Mouse (Mus musculus) megakaryocyte, adult 5-6 weeks (primary cell): Measurements from ENCODE around the gene 0610037L13Rik. TPM values are rescaled to one million over a fixed set of nuclear protein-coding genes. Genes with fewer than 3 reads are reported as not detected.

Experiments used
- ATAC-seq: 2 replicates; pipeline ENCODE4 v1.8.0; 2016; ENCODE audit warnings: mild to moderate bottlenecking, inconsistent platforms; ENCODE audit not compliant: poor library complexity, severe bottlenecking
- total RNA-seq, 2 experiments: library from RNA; stranded (forward) in 1 of 2; stranded (reverse) in 1 of 2; fragments of 153-499, 151-499 nt in 1 of 2; fragments of 221-1000, 200-1000 nt in 1 of 2; gene quantifications; 2 replicates each; pipeline versions ENCODE4 v1.2.3 to v1.2.4; 2015 to 2017

Gene 0610037L13Rik
- total RNA-seq (2015) = 34.7 and 36.0 TPM in 2 replicates
- 33.6 and 34.7 TPM in 2 replicates for total RNA-seq (2017)

DNA sequence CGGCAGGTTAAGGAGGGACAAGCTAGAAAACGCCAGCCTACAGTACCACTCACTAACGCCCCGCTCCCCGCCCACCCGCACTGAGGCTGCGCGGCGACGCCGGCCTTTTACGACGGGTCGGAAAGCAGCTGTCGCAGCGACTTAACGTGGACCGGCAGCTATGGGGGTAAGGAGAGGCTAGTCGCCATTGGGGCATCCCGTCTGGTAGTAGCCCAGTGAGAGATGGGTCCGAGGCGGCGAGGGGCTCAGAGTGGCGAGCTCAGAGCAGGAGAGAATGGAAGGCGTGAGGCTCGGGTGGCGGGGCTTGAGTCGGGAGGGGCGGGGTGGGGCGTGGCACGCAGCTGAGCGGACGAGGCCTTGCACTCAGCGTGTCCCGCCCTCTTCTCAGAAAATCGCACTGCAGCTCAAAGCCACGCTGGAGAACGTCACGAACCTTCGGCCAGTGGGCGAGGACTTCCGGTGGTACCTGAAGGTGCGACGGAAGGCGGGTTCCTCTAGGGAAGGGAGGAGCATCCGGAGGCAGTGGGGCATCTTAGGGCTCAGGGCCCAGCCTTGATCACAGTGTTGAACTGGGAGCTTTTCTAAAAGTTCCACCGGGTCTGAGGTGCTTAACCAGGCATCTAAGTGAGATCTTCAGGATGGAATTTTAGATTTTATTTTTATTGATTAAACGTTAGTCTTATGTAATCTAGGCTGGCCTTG, at the start of gene 0610037L13Rik:
TSS of gene 0610037L13Rik (plus strand) at position 83 of the 702 bp plus-strand sequence.
- ATAC-seq = peak; percentile 91

DNA sequence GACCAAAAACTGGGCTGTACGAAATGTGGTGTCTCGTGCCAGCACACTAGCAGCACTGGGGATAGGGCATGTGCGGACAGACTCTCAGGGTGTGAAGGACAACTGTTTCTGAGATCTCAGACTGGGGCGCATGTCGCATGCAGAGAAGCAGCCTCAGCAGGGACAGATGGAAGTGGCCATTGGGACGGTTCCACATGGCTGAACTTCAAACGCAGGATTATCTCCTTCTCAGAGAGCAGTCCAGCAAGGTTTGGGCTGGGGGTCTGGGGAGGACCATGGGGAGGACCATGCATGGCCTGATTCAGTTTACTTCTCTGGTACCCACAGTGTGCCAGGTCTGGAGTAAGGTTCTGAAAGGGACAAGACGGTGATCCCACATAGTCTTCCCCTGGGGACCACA, 45.9 kb upstream of the 0610037L13Rik start:
- no peak for ATAC-seq

DNA sequence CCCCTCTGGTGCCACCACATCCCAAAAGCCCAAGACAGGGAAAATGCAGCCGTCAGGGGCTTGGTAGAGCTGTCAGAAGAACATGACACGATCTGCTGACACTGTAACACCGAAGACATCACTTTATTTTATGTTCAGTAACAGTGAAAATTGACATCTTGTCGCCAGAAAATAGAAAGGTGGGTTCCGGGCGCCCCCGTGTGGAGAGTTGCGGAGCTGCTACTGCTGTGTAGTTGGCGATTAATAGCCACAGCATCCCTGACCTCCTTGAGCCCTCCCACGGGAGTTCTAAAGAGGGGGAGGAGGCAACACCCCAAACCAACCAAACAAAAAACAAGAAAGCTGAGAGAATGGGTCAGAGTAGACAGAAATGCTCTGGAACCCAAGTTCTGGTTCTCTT, 44.6 kb upstream of the 0610037L13Rik start:
- peak; percentile 89 for ATAC-seq

DNA sequence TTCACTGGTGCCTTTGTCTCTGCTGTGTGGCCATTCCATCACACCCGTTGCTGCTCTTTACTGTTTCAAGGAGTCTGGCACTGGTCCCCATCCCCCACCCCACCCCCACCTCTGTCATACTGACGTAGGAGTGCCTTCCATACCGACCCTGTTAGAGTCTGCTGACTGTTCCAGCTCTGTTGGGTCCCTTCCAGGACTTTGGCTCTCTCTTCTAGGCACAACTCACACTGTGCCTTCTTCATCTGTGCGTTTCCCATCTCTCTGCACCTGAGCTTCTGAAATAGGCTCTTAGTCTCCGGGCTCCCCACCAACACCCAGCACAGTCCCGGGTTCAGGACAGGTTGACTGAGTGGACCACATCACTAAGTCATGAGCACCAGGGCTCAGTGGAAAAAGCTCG, 42.8 kb upstream of the 0610037L13Rik start:
- ATAC-seq = no peak

DNA sequence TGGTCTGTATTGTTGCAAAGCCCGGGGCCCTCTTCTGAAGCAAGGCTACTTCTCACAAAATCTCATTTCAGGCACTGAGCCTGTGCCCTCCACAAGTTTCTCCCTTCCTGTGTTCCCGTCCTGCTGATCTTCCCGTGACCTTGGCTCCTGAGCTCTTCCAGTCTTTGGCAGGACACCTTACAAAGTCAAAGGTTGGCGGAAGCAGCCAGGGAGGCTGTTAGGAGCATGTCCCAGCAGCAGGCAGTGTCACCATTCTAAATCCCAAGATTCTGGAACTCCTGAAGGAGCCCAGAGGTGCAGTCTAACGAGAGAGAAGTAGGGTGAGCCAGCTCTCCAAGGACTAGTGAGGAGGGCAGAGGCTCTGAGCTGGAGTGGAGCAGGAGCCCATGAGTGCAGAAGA, 41.1 kb upstream of the 0610037L13Rik start:
- ATAC-seq = no peak

DNA sequence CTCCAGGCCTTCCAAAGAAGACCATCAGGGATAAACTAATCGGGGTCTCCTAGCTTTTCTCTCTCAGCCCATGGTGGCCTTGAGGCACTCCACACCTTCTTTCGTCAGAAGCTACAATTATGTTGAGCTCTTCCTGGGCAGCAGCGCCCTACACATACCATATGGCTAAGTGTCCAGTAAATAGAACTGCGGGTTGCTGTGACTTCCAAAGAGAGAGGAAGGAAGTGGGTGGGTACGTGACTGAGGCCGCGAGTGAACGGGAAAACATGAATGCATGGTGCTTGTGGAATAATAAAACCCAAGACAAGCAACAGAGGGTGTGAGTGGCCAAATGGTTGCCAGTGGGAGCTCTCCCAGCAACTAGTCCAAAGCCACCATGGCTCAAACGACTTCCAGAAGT, 40.0 kb upstream of the 0610037L13Rik start:
- no peak for ATAC-seq

DNA sequence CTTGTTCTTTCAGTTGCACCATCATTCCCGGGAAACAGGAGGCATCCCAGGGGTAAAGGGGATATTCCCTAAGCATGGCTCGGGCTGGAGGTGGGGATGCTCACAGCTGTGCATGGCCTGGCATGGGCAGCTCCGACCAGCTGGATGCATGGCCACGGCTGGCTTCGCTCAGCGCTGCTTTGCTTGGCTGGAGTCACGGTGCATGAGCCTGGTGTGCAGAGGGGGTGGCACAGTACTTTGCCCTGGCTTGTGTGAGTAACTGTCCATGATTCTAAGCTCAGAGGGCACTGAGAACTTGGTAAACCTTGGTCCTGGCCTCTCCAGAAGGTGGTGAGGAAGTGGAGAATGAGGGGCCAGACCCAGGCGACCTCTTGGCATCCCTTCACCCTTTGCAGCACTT, 39.5 kb upstream of the 0610037L13Rik start:
- no peak for ATAC-seq

DNA sequence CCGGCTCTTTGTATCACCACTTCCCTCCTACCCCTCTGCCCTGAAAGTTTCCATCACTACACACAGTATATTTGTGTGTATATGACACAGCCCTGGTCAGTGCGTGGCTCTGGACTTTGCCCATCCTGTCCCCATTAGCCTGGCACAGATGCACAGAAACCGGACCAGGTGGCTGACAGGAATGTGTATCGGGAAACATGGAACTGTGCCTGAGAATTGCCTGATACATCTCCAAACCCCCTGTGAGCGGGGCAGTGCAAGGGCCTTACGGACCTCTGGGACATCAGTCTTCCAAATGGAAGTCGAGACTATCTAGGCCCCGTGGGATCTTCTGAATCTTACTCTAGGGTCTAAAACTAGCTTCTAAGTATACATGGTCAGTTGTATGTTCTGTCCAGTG, 36.3 kb upstream of the 0610037L13Rik start:
- no peak for ATAC-seq

DNA sequence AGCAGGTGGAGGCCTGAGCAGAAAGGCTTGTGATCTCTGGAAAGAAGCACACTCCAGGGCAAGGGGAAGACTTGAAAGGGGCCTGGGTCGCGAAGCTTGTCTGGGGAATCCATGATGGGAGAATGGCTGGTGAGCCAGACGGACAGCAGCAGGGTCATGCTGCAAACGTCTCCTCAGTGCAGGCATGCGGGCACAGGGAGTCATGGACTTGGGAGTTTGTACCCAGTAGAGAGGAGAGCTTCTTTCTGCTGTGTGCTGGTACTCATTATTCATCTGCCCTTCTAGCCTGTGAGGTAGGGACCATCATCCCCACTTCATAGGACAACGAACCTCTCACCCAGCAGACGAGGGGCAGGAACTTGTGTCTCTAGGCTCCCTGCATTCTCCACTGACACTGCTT, 35.8 kb upstream of the 0610037L13Rik start:
- ATAC-seq = no peak

DNA sequence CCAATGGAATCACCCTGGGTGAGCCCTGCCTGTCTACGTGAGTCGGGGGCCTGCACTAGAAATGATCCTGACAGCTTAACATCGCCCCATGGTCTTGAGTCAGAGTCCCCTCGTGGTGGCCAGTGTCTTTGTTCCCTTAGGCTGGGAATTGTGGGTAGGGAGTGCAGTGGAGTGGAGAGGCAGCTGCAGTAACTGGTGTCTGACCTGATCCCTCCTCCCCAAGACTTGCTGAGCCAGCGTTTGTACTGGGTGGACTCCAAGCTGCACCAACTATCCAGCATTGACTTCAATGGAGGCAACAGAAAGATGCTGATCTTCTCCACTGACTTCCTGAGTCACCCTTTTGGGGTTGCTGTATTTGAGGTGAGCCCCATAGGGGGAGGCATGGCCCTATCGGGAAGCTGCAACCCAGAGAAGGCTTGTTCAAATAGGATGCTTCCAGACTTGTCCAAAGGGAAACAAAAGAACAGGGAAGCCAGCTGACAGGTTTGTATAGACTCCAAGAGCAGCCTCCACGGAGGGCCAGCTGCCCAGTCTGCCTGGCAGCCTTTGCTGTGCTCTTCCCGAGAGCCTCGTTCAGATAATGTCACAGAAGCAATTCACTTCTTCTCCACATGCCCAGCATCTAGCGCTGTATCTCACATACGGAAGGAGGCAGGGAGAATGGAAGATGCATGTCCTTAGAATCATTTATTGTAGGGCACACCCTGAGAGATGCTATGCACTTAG, 32.5 kb upstream of the 0610037L13Rik start:
- ATAC-seq = no peak

DNA sequence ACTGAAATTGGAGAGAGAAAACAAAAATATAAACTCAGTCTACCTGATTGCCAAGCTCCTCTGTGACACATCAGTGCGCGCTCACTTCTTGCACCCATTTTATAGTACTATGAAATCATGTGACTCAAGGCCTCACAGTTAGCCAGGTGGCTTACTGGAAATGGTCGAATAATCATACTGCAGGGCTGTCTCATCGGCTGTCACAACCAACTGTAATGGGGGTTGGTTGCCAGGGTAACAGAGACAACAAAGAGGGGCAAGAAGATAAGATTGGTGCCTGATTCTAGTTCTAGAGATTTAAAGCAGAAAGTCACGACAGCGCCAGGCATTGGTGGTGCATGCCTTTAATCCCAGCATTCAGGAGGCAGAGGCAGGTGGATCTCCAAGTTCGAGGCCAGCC, 30.6 kb upstream of the 0610037L13Rik start:
- no peak for ATAC-seq

DNA sequence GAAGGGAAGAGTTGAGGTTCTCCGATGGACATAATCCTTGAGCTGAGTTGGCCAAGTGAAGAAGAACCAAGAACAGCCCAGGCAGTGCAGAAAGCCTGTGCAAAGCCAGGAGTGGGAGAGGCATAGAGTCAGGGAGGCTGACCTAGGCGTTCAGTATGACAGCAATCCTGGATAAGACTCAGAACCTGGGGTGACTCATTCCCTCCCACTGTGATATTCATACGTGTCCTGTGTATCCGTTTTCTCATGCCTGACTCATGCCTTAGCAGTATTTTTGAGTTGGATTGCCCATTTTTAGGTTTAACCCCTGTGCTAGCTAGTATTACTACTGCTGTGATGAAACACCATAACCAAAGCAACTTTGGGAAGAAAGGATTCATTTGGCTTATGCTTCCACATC, 24.7 kb upstream of the 0610037L13Rik start:
- ATAC-seq = no peak

DNA sequence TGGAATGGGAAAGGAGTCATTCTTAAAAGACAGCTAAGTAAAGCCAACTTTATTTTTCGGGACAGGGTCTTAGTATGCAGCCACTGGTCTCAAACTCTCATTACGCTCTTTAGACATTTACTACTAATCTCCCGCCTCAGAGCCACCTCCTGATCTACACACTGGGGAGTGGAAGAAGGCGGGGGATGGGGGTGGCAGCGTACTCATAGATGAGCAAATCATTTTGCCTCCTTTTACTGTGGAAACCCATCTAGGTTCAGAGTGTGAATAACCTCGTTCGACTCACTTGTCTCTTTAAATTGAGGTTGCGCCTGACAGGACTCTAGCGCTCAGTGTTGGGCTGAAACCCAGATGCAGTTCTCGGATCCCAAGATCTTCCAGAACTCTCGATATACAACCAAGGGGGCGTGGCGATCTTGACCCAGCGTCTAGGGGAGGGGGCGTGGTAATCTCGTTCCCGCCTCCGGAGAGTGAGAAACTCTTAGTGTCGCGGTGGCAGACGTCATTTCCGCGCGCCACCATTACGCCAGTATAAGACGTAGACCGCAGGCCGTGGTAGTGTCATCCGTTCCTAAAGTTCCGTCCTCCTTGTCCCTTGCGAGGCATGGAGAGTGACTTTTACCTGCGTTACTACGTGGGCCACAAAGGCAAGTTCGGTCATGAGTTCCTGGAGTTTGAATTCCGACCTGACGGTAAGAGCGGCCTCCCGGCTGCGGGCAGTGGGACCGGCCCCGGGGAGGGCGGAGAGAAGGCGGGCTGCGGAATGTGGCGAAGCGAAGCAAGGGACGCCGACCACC, 10.2 kb upstream of the 0610037L13Rik start, which contains the start of gene Magoh:
TSS of gene Magoh (plus strand) at position 502 of the 797 bp plus-strand sequence.
- peak; percentile 99 for ATAC-seq

DNA sequence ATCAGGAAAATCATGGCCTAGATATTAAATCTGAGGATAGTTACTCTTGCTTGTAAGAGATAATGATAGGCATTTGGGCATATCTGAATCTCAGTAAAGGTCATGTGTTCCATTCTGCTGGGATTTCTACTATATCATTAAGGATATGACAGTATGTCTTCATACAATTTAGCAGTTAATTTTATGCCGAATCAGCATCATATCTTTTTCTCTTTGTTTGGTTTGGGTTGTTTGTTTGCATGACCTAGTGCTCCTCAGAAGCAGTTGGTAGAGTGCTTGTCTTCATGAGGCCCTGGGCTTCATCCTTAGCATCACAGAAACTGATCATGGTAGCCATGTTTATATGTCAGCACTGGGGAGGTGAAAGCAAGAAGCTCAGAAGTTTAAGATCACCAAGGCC, 8.0 kb upstream of the 0610037L13Rik start:
- no peak for ATAC-seq

DNA sequence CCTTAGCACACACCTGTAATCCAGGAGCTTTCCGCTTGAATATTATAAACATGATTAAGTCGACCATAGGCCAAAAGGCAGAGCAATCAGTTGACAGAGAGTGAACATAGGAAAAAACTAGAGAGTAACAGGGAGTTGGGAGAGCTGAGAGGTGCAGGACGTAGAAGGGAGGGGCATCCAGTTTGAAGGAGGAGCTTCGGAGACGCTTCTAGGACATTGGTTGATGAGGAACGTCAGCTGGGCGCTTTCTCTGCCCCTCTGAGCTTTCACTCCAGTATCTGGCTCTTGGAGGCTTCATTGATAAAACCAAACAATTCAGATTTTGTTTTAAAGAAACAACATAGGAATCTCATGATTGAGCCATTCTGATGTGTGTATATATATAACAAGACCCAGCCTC, 3.2 kb upstream of the 0610037L13Rik start:
- ATAC-seq = no peak

DNA sequence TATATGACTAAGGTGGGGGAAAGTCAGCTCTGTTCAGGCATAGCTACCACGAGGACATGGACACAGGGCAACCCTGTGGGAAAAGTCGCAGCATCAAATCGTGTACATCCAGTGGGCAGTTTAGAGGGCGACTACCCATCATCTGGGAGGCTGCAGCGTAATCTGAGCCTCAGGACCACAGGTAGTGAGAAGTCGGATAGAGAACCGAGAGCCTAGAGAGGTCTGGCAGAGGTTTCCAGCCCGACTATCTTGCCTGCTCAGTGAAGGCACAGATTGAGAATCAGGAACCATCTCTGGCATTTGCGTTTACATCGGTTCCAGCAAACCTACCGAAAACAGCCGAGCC, 255 bp upstream of the 0610037L13Rik start:
- 0 out of 2 replicates have a peak, but pooled peaks have one; percentile 0 for ATAC-seq

DNA sequence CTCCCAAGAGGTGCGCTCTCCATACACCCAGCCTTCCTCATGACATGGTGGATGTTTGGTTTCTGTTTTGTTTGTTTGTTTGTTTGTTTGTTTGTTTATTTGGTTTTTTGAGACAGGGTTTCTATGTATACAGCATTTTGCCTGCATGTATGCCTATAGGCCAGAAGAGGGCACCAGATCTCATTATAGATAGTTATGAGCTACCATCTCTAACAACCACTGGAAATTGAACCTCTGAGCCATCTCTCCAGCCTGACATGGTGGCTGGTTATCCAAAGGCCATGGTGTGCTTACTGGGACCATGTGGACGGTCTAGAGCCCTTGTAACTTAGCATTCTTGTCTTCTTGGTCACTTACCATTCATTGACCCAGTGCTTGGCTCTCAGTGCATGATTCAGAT, 3.0 kb downstream of the 0610037L13Rik start:
- no peak for ATAC-seq

DNA sequence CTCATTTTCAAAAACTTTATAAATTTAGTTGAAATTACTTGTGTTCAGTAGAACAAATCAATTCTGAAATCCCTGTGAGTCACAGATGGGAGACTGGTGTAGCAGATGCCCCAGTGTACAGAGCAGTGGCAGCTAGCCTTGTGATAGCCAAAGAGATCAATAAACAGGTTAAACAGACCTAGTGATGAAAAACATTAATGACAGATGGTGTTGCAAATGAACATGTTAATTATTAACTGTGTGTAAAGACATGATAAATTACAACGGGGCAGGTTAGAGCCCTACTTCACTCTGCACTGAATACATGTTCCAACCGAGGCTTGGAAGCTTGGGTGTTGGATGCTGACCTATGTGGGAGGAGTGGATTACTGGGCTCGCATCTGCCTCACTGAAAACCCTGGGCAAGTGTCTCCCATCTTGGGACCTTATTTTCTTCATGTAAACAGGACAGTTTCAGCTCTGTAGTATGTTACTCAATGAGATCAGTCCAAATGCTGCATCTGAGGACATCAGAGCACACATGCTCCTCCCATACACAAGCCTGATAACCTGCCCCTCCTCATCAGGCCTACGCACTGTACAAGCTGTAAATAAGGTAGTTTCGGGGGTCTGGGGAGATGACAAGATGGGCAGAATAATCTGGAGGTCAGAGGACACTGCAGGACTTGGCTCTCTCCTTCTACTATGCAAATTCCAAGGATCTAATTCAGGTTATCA, 9.8 kb downstream of the 0610037L13Rik start:
- ATAC-seq = no peak

DNA sequence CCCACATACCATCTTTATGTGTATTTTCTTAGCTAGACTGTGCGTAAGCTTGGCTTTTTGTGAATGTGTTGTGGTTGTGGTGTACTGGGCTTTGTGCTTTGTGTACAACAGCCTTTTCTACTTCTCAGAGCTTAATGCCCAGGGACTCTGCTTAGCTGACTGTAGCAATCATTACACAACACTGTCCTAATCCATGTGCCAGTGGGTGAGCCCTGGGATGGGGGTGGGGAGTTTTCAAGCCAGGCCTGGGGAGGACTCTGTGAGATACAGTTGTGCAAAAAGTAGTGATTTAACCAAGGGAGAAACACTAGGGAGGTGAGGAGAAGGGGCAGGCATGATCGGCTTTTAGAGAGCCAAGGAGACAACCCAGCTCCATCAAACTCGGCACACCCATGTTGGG, 10.6 kb downstream of the 0610037L13Rik start:
- no peak for ATAC-seq

DNA sequence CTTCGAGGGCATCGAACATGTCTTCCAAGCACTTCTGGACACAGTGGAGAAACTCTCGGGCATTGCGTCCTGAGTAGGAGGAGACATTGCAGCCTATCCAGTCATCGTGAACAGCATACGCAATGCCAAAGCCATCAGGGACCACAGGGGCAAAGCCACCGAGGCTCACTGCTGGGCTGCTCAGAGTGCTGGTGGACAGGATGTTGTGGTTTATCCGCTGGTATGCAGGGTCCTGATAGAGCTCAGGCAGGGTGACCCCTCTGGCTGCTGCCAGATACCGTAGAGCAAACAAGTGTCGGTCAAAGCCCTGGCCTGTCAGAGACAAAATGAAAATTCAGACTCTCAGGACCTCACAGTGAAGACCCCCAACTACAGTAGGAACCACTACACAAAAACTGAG, 14.6 kb downstream of the 0610037L13Rik start:
- ATAC-seq = no peak

DNA sequence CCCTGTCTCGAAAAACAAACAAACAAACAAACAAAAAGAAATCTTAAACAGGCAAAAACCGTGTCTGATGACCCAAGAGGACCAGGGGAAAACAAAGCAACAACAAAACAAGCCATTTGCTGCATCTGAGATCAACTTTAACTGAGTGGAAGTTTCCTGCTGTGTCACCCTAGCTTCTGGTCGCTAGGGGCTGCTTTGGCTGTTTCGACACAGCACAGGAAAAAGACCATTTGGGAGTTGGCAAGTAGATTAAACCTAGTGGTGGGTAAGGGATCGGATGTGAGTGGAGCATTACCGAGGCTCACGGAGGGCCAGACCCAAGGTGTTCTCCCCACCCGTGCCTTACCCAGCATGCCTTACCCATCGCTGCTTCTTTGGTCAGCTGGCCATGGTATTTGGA, 16.9 kb downstream of the 0610037L13Rik start:
- no peak for ATAC-seq
